Mouse (Mus musculus) kidney, postnatal 14 days (tissue): ENCODE results near the gene Serpina16.
"Not testable (repeated sequence)": the region's sequence is repeated elsewhere in the genome, so short reads cannot be mapped to it uniquely, and the experiment has no call there.

Source experiments
- DNase-seq: peaks from one replicate; pipeline ENCODE4 v3.0.0; 2022; ENCODE audit warnings: mixed read lengths

Serpina16 gene

DNA sequence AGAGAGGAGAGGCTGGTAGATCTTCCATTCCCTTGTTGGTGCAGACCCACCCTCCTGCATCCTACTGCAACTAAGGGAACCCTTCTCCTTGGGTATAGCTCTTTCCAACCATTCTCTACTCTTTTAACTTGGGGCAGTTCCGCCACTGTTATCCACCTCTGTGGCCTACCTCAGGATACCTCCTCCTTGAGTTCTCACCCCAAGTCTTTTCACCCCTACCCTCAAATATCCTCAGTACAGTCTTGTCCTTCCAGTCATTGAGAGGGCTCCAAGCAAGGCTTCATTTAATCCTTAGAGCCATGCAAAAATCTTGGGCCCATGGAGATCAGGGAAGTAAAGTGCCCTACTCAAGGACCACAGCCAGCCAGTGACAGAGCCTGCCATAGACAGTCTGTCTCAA lies at the start of gene Serpina16:
Gene Serpina16 (minus strand): TSS at position 101 of the 400 bp plus-strand sequence.
- DNase-seq: no peak

DNA sequence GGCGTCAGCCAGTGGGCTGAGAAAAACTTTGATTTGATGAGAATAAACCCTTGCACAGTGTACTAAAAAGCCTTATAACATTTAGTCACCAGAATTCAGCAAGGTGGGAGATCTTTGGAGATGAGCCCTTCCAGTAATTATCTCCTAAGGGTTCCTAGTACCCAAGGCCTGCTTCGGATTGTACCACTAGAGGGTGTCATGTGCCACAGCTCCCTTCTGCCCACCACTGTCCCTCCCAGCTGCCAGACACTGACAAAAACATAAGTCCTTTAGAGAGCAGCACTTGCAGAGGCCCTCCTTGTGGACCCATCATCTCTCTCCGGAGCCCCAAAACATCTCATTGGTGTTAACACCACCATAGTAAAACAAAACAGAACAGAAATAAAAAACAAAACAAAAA lies 35.6 kb upstream of the Serpina16 start:
- peak; percentile 19 for DNase-seq

DNA sequence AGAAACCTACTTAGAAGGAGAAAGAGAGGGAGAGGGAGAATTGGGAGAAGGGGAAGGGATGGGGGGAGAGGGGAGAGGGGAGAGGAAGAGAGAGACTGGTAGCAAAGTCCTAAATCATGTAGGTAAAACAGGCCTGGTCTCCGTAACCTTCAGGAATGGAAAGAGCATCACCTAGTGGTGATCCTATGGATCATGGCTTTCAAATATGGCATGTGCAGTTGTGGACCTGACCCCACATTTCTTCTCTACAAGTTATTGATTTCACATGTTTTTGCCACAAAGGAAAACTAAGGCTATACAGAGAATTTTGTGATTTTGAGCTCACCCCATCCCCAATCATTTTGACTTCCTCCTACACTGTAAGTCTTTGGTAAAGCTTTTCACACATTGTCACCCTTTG lies 34.5 kb upstream of the Serpina16 start:
- DNase-seq: no peak

DNA sequence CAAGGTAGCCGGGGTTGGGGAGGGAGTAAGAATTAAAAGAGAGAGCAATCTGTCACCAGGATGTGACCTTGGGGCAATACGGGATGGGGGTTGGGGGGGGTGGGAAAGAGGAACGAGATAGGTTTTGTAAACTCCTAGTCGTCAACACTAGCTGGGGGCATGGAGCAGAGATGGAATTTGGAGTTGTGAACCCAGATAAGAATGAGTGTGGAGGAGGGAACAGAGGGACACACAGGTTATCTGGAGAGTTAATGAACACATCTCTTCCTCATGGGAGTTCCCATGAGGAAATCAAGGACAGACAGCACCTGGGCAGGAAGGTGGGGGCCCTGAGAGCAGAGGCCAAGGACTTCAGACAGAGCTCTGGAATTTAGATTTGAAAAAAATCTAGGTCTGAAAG lies 30.2 kb upstream of the Serpina16 start:
- no peak for DNase-seq

DNA sequence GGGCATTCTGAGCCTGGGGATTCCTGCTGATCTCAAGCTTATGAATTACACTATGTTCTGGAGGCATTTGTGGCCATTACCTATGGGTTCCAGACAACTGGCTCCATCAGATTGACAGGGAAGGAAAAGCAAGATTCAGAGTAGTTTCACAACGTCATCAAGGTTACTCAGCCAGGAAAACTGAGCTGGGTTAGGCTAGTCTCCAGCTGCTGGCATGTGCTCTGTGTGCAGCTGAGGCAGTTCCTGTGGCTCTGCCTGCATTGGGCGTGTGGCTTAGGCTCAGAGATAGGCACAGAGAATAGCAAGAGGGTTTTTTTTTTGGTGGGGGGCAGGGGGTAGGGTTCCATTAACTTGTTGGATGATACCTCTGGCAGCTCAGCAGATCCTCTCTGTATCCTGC lies 29.6 kb upstream of the Serpina16 start:
- DNase-seq: no peak

DNA sequence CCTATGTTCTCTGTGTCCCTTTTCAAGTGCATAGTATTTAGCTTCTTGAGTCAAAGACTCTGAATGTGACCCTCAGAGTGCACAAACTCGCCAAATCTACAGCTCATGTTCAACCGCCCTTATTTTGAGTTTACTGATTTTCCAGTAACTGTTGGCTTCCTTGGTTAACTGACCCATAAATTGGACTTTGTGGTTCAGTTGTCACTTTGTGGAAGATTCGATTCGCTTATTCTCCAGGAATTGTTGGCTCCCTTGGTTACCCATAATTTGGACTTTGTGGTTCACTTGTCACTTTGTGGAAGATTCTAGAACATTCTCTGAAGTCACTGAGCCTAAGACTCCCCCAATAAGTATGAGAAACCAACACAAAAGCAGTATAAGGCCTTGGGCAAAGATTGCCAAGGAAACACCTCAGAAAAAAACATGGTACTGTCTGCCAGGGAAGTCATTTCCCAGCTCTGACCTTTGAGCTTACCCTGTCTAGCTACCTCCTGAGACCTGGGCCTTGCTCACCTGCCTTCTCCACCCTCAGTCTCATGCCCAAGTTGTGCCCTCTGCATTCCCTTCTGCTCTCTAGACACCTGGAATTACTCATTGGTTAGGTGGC lies 24.3 kb upstream of the Serpina16 start:
- peak; percentile 35 for DNase-seq

DNA sequence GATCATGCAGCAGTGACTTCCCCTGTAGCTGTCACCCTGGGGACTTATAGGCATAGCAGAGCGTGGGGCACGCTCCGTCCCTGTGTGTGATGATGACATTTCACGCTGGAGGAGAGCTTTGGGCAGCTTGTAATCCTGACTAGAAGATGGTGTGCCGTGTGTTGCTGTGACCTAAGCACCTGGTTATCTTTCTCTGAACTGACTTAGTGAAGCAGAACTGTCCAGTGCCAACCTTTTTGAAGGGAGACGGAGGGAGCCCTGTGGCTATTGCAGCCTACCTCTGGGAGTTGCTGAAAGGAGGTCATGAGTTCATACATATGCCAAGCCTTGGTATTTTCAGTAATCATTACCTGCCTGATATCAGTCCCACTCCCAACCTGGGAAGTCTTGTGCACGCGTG lies 19.5 kb upstream of the Serpina16 start, which contains the start of gene Serpina1f:
Gene Serpina1f (minus strand): TSS at position 101 of the 400 bp plus-strand sequence.
- no peak for DNase-seq

DNA sequence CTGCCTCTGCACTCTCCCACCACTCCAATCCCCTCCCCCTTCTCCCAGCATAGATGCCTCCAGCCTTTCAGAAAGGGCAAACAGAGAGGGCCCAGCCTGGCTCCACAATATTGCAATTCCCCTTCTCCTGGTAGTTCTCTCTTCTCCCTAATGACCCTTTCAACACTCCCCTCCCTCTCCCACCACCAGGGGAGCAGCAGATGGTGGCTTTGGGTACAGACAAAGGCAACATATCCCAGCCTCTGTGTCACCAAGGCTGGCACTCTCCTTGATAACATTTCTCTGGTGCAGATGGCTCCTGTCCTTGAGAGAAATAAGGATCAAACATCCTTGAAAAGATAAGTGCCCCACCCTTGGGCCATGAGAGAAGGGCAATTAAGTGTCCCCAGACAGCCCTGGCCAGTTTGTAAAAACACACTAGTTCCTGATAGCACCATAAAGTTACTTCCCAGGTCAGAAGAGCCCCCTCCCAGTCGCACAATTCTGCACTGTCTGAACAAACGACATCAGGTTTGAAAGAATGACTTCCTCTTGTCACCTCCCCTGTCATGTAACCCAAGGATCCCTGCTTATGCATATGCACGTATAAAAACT lies 12.4 kb upstream of the Serpina16 start:
- DNase-seq: peak; percentile 10

DNA sequence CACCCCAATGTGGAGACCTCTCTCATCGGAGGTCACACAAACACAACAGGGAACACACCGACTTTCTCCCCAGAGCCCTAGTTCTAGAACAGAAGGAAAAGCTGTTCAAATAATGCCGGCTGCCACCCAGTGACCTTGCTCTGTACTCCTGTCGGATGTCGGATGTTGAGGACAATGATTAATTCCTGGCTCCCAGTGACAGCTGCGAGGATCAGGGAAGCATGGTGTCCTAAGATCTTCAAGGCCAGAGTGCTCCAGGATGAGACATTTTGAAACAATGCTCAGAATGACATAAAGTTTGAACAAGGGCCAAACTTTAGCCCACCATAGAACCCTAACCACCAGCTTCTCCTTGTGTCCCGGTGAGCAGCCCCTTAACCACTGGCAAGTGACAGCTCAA lies 11.1 kb upstream of the Serpina16 start:
- DNase-seq: peak; percentile 20

DNA sequence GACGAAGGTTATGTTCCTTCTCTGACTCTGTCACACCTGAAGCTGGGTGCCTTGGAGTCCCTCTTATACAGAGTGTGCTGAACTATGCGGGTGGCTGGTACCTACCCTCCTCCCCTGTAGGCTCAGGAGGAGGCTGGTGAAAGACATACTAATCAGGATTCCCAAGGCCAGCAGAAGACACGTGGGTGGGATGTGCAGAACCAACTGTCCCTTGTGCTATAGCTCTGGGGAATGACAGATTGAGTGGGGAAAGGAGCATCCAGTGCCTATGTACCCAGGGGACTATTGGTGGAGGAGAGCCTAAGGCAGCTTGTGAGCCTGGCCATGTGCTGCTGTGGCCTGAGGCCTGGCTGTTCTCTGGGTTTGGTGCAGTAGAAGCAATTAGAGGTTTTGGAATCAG lies 10.1 kb upstream of the Serpina16 start:
- DNase-seq: no peak

DNA sequence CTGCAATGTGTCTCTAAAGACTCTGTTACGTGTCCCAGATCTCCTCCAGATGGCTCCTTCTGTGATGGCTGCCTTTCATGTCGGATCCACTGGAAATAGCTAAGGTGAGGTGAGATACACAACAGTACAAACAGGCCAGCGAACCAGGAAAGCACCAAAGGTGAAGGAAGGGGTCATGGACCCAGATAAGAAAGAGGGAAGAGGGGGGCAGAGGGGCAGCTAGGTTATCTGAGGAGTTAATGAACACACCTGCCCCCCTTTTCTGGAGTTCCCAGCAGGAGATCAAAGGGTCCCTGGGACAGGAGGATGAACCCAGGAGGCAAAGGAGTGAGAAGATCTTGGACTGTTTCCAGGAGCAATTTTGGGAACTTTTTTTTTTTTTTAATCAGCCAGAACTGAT lies 9.4 kb upstream of the Serpina16 start:
- no peak for DNase-seq

DNA sequence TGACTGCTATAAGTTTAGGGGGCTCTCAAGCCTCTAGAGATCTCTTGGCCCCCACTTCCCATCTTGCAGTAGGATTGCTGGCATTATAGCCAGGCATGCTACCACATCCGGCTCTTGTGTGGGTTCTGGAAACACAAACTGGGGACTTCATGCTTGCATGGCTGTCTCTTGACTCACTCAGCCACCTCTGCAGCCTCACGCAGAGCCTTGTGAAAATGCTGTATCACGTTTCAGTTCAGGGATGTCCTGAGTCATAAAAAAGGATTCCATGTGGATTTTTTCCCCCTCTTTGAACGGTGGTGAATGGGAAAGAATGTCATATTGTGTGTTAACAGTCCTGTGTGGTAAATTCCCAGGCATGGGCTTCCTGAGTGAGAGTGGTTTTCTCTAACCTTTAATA lies 7.8 kb upstream of the Serpina16 start:
- DNase-seq: no peak

DNA sequence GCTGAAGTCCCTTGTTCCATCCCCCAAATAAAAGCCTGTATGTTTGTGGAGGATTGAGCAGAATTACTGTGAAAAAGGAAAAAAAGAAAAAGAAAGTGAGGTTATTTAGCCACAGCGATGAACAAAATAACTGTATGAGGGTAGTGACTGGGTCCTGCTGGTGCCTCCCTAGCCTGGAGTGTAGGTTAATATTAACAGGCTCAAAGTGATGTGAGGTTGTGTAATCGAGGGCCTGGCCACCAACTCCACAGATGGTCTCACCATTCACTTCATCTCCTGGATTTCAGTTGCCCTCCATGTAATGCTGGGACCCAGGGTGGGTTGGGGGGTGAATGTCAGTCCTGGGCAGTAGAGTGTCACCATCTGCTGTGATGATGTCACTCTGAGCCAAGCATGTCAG lies 5.8 kb upstream of the Serpina16 start:
- DNase-seq: peak; percentile 30

DNA sequence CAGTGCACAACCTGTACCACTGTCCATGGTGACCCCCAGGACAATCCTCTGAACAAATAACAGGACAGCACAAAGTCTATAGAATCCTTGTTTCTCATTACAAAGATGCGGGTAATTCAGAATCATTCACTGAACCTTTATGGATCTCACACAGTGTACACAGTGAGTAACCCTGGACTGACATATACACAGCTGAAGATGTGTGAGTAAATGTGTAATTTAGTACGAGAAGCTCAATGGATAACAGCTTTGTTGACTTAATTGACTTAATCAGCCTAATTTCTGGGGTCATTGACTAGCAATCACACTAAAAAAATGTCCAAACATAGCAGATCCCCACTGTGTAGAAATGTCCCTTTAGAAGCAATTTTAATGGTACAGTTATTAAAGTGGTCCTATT lies 5.2 kb upstream of the Serpina16 start:
- DNase-seq: peak; percentile 18

DNA sequence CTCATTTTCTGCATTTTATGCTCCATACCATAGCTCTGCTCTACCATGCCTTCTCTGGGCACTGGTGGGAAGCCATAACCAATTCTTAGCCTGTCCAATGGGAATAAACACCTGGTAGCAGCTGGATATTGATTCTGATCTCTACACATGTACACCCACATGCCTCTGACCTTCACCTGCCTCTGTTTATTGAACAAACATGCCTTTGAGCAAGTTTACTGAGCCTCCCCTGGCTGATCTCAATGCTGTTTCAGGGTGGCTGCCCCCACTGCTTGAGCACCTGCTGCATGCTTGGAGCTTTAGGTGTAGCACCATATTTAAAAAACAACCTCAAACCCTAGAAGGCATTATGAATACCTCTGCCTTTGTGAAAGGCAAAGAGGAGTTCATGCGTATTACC lies 3.9 kb upstream of the Serpina16 start:
- DNase-seq: not testable (repeated sequence)

DNA sequence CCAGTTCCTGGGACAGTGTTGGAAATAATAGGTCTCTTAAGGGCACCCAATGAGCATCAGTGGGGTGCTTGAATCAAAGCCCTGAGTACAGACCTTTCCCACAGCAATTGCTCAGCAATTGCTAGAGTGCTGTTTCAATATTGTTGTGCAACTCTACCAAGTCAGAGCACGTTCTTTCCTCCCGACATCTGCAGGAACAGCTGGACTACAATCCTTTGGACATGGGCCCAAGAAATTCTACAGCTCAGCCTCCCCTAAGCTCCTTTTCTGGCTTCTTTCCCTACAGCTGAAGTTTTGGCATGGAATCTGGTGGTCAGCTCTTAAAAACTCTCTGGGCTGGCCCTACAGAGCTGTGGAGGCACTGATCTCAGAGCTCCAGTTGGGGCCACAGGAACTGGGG lies 2.8 kb downstream of the Serpina16 start:
- peak; percentile 13 for DNase-seq

DNA sequence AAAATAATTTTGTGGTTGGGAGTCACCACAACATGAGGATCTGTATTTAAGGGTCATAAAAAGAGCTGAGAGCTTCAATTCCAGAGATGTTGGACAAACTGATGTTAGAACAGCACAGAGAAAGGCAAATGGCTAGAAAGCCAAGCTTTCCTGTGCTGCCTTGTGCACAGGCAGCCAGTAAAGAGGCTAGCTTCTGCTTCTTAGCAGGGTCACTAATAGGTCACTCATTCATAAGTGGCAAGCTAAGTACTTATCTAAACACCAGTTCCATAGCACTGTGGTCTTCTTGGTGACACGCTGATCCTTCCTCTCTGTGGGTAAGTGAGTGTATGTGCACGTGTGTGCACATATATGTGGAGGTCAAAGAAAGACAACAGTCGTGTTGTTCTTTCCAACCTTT lies 4.5 kb downstream of the Serpina16 start:
- DNase-seq: no peak

DNA sequence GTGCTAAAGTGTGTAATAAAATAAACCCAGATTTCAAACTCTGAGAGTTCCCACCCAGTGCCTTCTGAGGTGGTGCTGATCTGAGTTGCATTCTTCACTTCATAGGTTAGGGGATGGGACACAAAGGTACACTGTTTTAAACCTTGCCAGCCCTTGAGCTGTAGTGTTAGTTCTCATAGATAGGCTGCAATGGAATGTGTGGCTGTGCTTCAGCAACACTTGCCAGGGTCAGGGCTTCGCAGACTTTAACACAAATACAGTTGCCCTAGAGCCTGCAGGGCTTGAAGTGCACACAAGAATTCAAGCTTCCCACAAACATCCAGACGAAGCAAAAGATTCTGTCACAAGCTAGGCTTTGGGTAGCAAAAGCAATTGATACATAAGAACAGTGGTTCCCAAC lies 5.0 kb downstream of the Serpina16 start:
- no peak for DNase-seq

DNA sequence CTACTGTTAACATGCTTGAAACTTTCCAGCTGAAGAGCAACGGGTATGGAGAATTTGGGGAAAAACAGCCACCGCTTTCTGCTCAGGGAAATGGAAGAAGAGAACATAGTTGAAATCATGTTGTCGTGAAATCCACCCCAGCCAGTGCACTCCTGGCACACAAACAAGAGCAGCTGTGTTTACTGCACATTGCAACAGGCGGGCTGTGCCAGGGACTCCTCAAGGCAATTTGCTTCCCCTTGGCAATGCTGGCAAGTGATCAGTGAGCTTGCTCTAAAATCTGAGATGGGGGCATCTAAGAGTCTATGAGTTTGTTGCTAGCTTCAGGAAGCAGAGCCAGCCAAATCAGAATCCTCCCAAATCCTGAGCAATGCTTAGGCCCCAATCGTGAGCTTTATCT lies 5.6 kb downstream of the Serpina16 start:
- no peak for DNase-seq

DNA sequence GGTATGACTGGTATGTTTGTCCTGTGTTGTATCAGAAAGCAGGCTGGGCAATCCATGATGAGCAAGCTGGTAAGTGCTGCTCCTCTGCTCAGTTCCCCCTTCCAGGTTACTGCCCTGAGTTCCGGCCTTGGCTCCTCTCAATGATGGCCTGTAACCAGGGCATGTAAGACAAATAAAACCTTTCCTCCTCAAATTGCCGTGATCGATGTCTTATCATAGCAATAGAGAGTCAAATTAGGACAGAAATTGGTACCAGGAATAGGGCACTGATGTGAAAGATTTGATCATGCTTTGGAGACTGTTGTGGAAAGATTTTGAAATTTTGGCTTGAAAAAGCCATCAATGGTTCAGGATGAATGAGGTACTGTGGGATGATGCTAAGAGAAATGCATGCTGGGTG lies 10.7 kb downstream of the Serpina16 start:
- DNase-seq: no peak

DNA sequence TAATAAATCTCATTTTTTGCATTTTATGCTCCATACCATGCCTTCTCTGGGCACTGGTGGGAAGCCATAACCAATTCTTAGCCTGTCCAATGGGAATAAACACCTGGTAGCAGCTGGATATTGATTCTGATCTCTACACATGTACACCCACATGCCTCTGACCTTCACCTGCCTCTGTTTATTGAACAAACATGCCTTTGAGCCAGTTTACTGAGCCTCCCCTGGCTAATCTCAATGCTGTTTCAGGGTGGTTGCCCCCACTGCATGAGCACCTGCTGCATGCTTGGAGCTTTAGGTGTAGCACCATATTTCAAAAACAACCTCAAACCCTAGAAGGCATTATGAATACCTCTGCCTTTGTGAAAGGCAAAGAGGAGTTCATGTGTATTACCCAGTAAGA lies 13.9 kb downstream of the Serpina16 start:
- not testable (repeated sequence) for DNase-seq

DNA sequence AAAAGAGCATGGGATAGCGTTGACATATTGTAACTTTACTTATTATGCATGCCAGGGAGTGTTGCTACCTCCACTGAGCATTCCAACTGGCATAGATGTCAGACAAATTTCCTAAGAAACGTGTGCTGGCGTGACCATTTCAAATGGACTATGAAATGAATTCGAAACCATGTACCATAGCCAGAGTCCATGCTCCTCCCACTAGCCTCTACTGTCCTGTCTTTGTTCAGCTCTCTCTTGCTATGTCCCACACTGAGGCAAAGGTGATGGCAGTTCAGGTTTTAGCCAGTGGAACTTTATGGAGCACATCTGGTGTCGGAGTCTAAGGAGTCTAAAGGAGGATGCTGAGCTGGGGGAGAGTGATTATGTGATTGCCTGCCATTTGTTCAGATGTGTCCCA lies 15.9 kb downstream of the Serpina16 start:
- DNase-seq: peak; percentile 22

DNA sequence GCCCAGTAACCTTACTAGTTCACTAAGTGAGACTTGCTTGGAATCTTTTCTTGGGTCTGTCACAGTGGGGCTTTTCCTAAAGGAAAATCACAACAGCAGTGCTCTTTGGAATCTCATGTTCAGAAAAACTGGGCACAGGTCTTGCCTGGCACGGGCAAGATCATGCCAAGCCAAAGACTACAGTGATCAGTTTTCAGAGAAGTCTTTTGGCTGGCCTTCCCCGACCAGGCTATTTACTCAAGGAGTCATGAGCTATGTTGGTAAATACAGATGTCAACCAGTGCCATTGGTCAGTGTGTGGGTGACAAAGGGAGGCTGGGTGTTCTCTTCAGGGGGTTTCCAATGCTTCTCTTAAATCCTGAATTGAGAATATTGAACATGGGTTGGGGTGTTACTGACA lies 16.8 kb downstream of the Serpina16 start:
- DNase-seq: no peak

DNA sequence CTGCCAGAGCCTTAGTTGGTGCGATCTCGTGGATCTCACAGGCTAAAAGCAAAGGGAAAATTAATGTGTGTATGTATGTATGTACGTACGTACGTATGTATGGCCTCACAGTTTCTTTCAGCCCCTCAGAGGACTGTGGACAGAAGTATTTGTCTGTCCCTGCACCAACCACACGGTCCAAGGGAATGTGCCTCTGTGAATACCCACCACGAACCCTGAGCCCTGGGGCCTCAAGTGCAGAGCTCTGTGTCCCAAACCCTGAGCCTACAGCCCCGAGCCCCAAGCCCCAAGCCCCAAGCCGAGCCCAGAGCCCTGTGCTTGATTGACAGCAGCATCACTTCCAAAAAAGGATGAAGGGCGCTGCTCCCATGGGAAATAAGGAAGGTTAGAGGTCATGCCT lies 17.9 kb downstream of the Serpina16 start:
- DNase-seq: no peak
